Mouse (Mus musculus) right cerebral cortex, postnatal 14 days (tissue): ENCODE results near the gene Sox12.

Experiments
- DNase-seq: peaks from one replicate; pipeline ENCODE4 v3.0.0; 2022

Gene Sox12

GRCm38 (mm10) chr2:152349842-152350540, 47.9 kb downstream of the Sox12 start:
- peak; percentile 50 for DNase-seq

- no peak for DNase-seq
Observed at GRCm38 (mm10) chr2:152349205-152349604, 48.7 kb downstream of the Sox12 start.

- DNase-seq = no peak
Observed at GRCm38 (mm10) chr2:152347722-152348121, 50.1 kb downstream of the Sox12 start.

- DNase-seq = no peak
Observed at GRCm38 (mm10) chr2:152346776-152347465, 50.9 kb downstream of the Sox12 start.

GRCm38 (mm10) chr2:152345393-152345792, 52.5 kb downstream of the Sox12 start:
- no peak for DNase-seq

- no peak for DNase-seq
Observed at GRCm38 (mm10) chr2:152344909-152345308, 53.0 kb downstream of the Sox12 start.

- DNase-seq = no peak
Observed at GRCm38 (mm10) chr2:152344361-152344760, 53.5 kb downstream of the Sox12 start.
